Comparison of ENCODE assay signal across 9 mouse cellular contexts in the genomic region with DNA sequence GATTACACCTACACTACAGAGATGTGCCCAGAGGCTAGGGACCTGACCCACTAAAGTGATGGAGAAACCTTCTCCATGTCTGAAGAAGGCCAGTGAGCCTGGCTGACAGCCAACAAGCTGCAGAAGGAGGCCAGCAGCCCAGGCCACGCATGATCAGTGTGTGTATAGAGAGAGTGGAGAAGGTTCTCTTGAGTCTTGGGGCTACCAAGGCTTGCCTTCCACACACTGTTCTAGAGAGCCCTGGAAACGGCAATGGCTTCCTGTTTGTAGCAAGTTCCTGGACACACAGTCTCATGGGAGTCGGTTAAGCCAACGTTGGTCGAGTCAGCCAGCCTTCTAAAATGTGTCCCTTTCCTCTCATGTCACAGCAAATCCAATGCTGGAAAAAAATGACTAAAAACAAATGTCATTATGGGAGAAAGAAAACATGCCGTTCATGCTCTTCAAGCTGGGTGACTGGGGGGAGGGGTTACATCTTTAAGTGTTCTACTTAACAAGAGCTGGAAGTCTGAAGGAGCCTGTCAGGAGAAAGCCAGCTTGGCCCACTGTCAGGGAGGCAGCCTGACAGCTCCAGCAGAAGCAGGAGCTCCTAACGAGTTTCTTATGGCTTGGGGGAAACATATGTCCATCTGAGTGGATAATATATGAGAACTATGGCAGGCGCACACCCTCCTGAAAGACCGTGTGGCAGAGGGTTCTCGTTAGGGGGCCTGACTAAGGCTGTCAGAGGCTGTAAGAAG.
DNase-seq lines count a peak whose midpoint lies in the region; ATAC-seq lines count a peak whose summit lies in the region.
"Had no signal": no experiment of that assay in that cellular context is flagged by ENCODE, and none has a peak within 500 bp of the region (broad histone marks: within the 10 kb centered on the region; RNA-seq: fewer than 3 reads in every experiment).

No protein-coding gene starts in this region.

- no peak overlapping the region for H3K9ac ChIP-seq in kidney, embryonic 15.5 days
- no peak overlapping the region for H3K9ac ChIP-seq in stomach, embryonic 15.5 days
- H3K9ac ChIP-seq in liver, embryonic 12.5 days, result no peak overlapping the region

- no peak overlapping the region for H3K4me3 ChIP-seq in kidney, embryonic 15.5 days (replicated peaks)
- H3K4me3 ChIP-seq in stomach, embryonic 15.5 days (replicated peaks), result no peak overlapping the region
- H3K4me3 ChIP-seq in liver, embryonic 12.5 days, result no peak overlapping the region

- no peak for ATAC-seq in kidney, embryonic 15.5 days (replicated peaks; ENCODE audit: low FRiP score)
- ATAC-seq in stomach, embryonic 15.5 days (ENCODE audit: insufficient read depth, low FRiP score, low read depth), result no peak
- no peak for ATAC-seq in liver, embryonic 12.5 days

- 49% methylated on average over 10 of the region's 10 CpGs for WGBS in kidney, embryonic 15.5 days
- 39% methylated on average over 10 of the region's 10 CpGs for WGBS in stomach, embryonic 15.5 days
- WGBS in liver, embryonic 12.5 days (ENCODE audit: insufficient replicate concordance), result 51% methylated on average over 10 of the region's 10 CpGs

- no peaks in the 10 kb centered on the region for H3K36me3 ChIP-seq in kidney, embryonic 15.5 days
- no peaks in the 10 kb centered on the region for H3K36me3 ChIP-seq in stomach, embryonic 15.5 days
- H3K36me3 ChIP-seq in liver, embryonic 12.5 days, result no peaks in the 10 kb centered on the region

- H3K9me3 ChIP-seq in kidney, embryonic 15.5 days (replicated peaks), result no peaks in the 10 kb centered on the region
- H3K9me3 ChIP-seq in stomach, embryonic 15.5 days, result no peaks in the 10 kb centered on the region
- H3K9me3 ChIP-seq in liver, embryonic 12.5 days (replicated peaks), result no peaks in the 10 kb centered on the region

- H3K27ac ChIP-seq in kidney, embryonic 15.5 days, result peak overlapping the region; percentile 55
- 0 out of 2 replicates have a peak overlapping the region, but pooled peaks have one; percentile 40 for H3K27ac ChIP-seq in stomach, embryonic 15.5 days
- no peak overlapping the region for H3K27ac ChIP-seq in liver, embryonic 12.5 days

- DNase-seq in cerebellum, adult 9-10 months, result peak; percentile 4
- DNase-seq in cerebellum, adult 8-10 months, result no peak
- DNase-seq in right cerebral cortex, postnatal 10 days (ENCODE audit: low spot score in 2 of 2), result peak; percentile 47 to 54
- no peak for DNase-seq in right cerebral cortex, adult 2 months (ENCODE audit: low spot score in 2 of 2)
- DNase-seq in frontal cortex, postnatal 36 days (ENCODE audit: low spot score in 2 of 2), result no peak

- H3K27me3 ChIP-seq in kidney, embryonic 15.5 days, result no peaks in the 10 kb centered on the region
- H3K27me3 ChIP-seq in stomach, embryonic 15.5 days (replicated peaks), result no peaks in the 10 kb centered on the region
- H3K27me3 ChIP-seq in liver, embryonic 12.5 days (replicated peaks), result no peaks in the 10 kb centered on the region

- peaks cover 18% of the 10 kb centered on the region for H3K4me1 ChIP-seq in kidney, embryonic 15.5 days
- 0 out of 2 replicates have a peak, but pooled peaks cover 7% of the 10 kb centered on the region for H3K4me1 ChIP-seq in stomach, embryonic 15.5 days
- peaks cover 30% of the 10 kb centered on the region for H3K4me1 ChIP-seq in liver, embryonic 12.5 days

- H3K4me2 ChIP-seq in kidney, embryonic 15.5 days, result no peak overlapping the region
- no peak overlapping the region for H3K4me2 ChIP-seq in stomach, embryonic 15.5 days
- no peak overlapping the region for H3K4me2 ChIP-seq in liver, embryonic 12.5 days
- H3K4me2 ChIP-seq: midbrain, embryonic 11.5 days had no signal

Comparison
In these comparisons a context has a peak if more than half of its experiments do, and no peak if none do; other contexts are left out.
1. DNase-seq: peak in cerebellum, adult 9-10 months (single experiment) and right cerebral cortex, postnatal 10 days (2 of 2); none in cerebellum, adult 8-10 months (single experiment), right cerebral cortex, adult 2 months (0 of 2) and frontal cortex, postnatal 36 days (0 of 2).